Mouse (Mus musculus) skeletal muscle tissue, postnatal 0 days (tissue): ENCODE data around the gene Pou2f1. TPM values are rescaled to one million over a fixed set of nuclear protein-coding genes. Genes with fewer than 3 reads are reported as not detected.

ENCODE experiments used
- polyA plus RNA-seq: library from polyadenylated mRNA; unstranded; fragments of >200 nt; fragmentation: Nextera tagmentation; extraction: Ambion mirVana; gene quantifications from 2 replicates; pipeline ENCODE4 v1.2.1, GENCODE M21; 2015

Pou2f1 gene
- polyA plus RNA-seq, result 4.3 TPM in 2 replicates

GRCm38 (mm10) chr1:166002520-166003155, at the start of gene Pou2f1:
Pou2f1 (minus strand) TSS chr1:166002678.

Other genes starting within 250 kb of the Pou2f1 start
- gene Creg1, start 238.9 kb downstream of the Pou2f1 start, polyA plus RNA-seq, result 41.5 and 45.5 TPM in 2 replicates
- 0.59 and 1.00 TPM in 2 replicates for gene Cd247, start 214.0 kb downstream of the Pou2f1 start, polyA plus RNA-seq
- 59.5 and 75.1 TPM in 2 replicates for gene Dusp27, start 125.2 kb upstream of the Pou2f1 start, polyA plus RNA-seq
- gene Gpa33, start 127.6 kb upstream of the Pou2f1 start, polyA plus RNA-seq, result not detected in 2 replicates
- not detected in 2 replicates for gene Mael, start 236.1 kb upstream of the Pou2f1 start, polyA plus RNA-seq